Mouse (Mus musculus) retina, postnatal 1 day (tissue): ENCODE results near the gene Dgcr8.

ENCODE experiments used
- DNase-seq: peaks from one replicate; pipeline ENCODE4 v3.0.0-alpha.2; 2012

Gene Dgcr8

DNA sequence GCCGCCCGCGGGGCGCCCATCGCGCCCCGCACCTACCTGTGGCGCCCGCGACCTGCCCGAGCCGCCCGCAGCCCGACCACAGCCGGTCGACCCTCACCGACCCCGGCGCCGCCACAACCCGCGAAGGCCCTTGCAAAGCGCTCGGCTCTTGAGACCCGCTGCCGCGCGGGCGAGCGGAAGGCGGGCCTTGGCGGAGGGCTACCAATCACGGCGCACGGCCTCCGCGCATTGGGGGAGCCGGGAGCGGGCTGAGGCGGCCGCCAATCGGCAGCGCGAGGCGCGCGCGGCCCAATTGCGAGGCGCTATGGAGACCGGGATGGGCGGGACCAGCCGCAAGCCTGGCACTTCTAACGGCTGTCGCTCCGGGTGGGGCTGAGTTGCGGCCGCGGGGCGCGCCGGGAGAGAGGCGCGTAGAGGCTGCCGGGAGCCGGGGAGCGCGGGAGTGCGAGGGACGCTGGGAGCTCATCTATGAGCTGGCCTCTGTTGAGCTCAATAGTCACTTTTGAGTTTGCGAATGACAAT, at the start of gene Dgcr8:
TSS of gene Dgcr8 (minus strand) at position 180 of the 522 bp plus-strand sequence.
- DNase-seq = peak; percentile 99

- no peak for DNase-seq
These were observed 48.2 kb upstream of the Dgcr8 start for GRCm38 (mm10) chr16:18337261-18337660.

GRCm38 (mm10) chr16:18335981-18336380, 46.9 kb upstream of the Dgcr8 start:
- DNase-seq = no peak

- no peak for DNase-seq
These were observed 44.9 kb upstream of the Dgcr8 start for GRCm38 (mm10) chr16:18333976-18334375.

DNA sequence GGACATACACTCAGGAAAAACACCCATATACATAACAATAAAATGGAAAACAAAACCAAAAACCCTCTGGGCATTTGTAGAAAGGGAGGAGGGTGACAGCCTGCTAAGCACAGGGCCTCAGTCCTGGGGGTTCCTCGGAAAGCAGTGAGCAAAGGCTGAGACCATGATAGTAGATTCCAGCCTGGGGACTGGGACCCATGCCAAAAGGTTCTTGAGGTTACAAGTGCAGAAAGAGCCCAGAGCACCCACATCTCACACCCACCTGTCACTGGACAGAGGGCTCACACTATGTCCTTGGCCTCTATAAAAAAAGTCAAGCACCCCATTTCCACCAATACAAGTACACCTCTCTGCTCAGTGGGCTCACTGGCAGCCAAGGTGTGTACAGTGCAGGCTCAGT, 39.5 kb upstream of the Dgcr8 start:
- DNase-seq = no peak

- DNase-seq = no peak
These were observed 38.9 kb upstream of the Dgcr8 start for GRCm38 (mm10) chr16:18327936-18328335.

- no peak for DNase-seq
These were observed 36.7 kb upstream of the Dgcr8 start for GRCm38 (mm10) chr16:18325741-18326140.

DNA sequence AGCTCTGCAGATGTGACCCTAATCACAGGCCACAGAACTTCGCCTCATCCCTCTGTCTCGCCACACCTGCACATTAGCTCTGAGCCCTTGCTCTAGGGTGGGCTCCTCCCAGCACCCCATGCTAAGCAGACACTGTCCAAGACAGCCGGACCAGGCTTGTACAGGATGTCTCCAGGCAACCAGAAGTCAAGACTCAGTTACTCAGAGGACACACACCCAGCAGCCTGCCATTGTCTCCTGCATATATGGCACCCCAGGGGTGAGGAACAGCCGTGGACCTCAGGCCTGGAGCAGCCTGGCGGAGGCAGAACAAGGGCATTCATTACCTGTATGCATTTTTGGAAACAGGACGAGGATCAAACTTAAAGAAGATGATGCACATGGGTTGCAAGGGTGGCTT, 35.0 kb upstream of the Dgcr8 start:
- no peak for DNase-seq

DNA sequence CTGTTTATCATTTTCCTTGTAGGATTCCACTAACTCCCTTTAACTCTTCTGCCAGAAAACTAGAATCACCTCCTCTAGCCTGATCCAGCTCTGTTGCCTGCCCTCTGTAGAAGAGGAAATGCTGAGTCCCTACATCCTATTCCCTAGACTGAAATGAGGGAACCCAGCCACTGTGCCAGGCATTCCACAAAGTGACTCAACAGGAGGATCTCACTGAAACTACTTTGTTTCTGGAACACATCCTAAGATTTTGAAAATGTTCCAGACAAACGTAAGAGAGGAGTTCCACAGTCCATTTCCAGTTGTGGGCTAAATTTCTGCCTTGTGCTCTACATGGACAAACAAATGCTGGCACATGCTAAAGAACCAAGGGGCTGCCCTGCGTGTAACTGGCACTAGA, 34.4 kb upstream of the Dgcr8 start:
- DNase-seq = no peak

DNA sequence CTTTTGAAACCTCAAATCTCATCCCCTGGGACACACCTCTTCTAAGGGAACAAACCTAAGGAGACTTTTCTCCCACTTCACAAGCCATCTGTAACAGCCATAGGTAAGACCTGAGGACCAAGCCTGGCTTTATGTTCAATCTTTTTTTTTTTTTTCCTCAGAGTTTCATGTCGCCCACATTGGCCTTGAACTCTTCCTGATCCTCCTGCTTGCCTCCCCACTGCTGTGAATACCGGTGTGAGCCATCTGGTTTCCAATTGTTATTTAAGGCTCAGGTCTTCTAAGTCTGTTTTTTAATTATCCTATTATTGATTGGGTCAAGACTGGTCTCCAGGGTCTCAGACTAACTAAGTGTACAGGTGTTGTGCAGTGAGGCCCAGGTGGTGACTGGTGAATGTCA, 32.4 kb upstream of the Dgcr8 start:
- no peak for DNase-seq

- DNase-seq = no peak
These were observed 29.9 kb upstream of the Dgcr8 start for GRCm38 (mm10) chr16:18318992-18319391.

DNA sequence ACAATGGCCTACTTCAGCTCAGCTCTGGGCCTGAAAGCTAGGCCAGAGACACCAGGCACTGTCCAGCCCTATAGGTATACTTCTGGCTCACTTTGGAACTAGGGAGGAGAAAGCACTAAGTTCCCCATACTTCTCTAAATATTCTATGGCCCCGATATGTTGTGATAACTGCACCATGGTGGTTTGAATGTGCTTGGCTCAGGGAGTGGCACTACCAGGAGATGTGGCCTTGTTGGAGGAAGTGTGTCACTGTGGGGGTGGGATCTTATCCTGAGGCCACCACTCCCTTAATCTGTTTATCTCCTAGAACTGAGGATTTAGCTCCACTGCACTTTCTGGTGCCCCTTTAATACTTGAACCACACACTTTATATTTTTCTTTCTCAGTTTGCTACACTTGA, 19.1 kb upstream of the Dgcr8 start:
- no peak for DNase-seq

- peak; percentile 7 for DNase-seq
These were observed 568 bp upstream of the Dgcr8 start for GRCm38 (mm10) chr16:18289614-18290013.

GRCm38 (mm10) chr16:18288581-18289061, 425 bp downstream of the Dgcr8 start:
- no peak for DNase-seq

DNA sequence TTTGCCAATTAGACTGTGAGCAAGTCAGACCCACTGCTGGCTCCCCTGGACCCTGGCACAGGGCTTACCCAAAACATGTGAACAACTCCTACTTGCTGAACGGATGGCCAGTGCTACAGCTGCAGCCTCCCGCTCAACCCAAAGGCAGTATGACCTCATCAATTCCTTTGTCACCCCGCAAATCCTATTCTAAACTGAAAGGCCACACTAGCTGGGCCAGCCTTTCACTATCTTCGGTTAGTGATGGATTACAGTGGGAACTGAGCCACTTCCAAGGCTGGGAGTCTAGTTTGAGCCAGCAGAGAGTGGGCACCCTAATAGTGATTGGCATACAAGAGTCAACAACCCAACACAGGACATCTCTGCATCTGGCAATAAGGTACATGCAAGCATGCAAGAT, 880 bp downstream of the Dgcr8 start:
- peak; percentile 53 for DNase-seq

GRCm38 (mm10) chr16:18275166-18275565, 13.9 kb downstream of the Dgcr8 start:
- DNase-seq = peak; percentile 66

DNA sequence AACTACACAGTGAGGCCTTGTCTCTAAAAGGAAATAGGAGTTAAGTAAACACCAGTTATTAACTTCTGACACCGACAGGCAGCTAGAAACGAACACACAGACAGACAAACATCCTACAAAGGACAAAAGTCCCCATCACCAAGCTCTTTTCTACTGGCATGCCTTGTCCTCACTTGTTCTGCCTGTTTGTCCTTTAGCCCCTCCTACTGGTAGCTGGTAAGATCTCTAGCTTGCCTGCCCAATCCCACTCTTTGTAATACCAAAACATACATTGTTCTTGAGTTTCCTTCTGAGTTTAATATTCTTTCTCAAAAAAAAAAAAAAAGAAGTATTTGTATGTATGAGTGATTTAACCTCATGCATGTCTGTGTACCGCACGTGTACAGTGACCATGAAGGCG, 20.9 kb downstream of the Dgcr8 start:
- peak; percentile 37 for DNase-seq

DNA sequence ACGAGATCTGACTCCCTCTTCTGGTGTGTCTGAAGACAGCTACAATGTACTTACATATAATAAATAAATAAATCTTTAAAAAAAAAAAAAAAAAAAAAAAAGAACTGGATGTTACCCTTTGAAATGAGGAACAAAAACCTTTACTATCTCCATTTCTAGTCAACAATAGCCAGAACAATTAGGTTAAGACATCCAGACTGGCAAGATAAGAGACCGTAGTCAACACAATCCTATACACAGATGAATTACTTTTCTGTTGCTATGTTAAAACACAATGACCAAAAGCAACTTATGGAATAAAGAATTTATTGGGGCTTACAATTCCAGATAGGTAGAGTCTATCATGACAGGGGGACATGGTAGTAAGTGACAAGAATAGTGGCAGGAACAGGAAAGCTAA, 24.0 kb downstream of the Dgcr8 start:
- DNase-seq = no peak

DNA sequence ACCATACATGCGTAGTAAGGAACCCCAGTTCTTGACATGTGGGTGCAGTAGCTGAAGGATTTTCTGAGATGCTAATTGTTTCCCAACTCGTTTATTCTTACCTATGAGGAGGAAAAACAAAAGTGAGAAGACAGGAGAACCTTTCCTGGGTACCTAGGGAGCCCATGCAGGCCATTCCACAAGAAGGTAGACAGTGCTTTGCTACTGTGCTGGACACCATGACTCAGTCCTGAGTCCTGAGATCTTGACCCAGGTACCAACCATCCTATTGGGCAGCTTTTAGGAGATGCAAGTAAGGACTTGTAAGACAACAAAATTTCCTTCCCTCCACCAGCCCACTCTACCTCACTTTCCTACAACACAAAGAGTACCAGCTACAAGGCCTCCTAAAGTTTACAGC, 30.8 kb downstream of the Dgcr8 start, which contains the start of gene Gm49776:
TSS of gene Gm49776 (minus strand) at position 101 of the 400 bp plus-strand sequence.
- DNase-seq = no peak

- no peak for DNase-seq
These were observed 35.2 kb downstream of the Dgcr8 start for GRCm38 (mm10) chr16:18253866-18254265.

DNA sequence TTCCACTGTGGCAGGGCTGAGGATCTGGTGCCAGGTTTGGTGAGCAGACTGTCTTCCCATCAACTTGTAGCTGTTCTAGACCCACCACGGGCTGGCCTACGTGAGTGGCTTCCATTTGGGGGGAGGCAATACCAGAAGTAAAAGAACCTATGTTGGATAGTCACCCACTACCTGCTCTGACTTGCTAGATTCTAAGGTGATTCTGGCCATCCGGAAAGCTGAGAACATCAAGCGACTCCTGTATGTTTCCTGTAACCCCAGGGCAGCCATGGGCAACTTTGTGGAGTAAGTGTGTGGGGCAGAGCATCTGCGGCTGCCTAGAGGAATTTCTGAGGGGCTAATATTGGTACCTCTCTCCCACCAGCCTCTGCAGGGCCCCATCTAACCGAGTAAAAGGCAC, 36.3 kb downstream of the Dgcr8 start:
- DNase-seq = no peak

DNA sequence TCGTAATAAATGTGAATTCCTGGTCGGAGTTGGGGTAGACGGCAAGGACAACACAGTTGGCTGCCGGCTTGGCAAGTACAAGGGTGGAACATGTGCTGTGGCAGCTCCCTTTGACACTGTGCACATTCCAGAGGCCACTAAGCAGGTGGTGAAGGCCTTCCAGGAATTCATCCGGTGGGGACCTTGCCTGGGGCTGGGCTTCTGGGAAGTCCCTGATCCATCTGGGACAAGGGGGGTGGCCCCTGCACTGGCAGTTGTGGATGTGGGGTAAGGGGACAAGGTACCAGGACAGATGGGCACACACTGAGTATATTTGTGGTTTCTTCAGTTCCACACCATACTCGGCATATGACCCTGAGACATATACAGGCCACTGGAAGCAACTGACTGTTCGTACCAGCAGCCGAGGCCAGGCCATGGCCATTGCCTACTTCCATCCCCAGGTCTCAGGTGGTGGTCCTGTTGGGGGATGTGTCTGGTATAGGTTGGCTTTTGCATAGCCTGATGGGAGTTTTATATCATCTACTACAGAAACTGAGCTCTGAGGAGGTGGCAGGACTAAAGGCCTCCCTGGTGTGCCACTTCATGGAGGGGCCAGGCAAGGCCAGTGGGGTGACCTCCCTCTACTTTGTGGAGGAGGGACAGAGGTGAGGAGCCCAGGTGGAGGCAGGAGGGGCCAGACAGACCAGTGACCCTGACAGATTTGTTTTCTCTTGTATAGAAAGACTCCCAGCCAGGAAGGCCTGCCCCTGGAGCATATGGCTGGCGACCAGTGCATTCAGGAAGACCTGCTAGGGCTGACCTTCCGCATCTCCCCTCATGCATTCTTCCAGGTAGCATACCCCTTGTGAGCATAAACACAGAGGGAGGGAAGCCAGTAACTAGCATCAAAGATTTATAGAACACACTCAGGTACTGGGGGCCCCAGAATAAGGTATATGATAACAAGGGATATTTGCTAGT, 37.9 kb downstream of the Dgcr8 start:
- peak; percentile 25 for DNase-seq

- no peak for DNase-seq
These were observed 38.8 kb downstream of the Dgcr8 start for GRCm38 (mm10) chr16:18250231-18250630.

DNA sequence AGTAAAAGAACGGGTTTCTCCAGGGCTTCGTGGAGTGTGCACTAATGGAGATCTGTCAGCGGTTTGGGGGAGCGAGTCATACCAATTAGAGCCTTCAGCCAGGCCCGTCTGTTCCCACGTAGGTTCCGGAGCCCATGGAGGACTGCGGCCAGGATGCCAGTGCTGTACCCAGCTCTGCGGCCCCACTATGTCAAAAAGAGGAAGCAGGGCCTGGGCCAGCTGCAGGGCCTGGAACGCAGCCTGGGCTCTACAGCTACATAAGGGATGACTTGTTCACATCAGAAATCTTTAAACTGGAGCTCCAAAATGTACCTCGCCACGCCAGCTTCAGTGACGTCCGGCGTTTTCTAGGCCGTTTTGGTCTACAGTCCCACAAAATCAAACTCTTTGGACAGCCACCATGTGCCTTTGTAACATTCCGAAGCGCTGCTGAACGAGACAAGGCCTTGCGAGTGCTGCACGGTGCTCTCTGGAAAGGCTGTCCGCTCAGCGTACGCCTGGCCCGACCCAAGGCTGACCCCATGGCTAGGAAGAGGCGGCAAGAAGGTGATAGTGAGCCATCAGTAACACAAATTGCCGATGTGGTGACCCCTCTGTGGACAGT, 39.6 kb downstream of the Dgcr8 start:
- peak; percentile 39 for DNase-seq
